Mouse (Mus musculus): ENCODE measurements at regions not wholly inside any gene's neighbourhood (a gene's known extent, or its start where the extent isn't known, plus 50 kb on each side); places are given as distances from the start of the nearest gene placed in this dataset.

GRCm38 (mm10) chr6:100450108-100450507, 162.8 kb upstream of the Rybp start:
- TF ChIP-seq POLR2A (IDR thresholded peaks at IDR 0.05; ENCODE audit: extremely low read depth, insufficient read depth, low read length) (no peak), CTCF (IDR thresholded peaks at IDR 0.05; ENCODE audit: extremely low read depth, insufficient read depth, low read length) (no peak)

Measured in cortical plate, adult 2 months (tissue).